In the genomic region with DNA sequence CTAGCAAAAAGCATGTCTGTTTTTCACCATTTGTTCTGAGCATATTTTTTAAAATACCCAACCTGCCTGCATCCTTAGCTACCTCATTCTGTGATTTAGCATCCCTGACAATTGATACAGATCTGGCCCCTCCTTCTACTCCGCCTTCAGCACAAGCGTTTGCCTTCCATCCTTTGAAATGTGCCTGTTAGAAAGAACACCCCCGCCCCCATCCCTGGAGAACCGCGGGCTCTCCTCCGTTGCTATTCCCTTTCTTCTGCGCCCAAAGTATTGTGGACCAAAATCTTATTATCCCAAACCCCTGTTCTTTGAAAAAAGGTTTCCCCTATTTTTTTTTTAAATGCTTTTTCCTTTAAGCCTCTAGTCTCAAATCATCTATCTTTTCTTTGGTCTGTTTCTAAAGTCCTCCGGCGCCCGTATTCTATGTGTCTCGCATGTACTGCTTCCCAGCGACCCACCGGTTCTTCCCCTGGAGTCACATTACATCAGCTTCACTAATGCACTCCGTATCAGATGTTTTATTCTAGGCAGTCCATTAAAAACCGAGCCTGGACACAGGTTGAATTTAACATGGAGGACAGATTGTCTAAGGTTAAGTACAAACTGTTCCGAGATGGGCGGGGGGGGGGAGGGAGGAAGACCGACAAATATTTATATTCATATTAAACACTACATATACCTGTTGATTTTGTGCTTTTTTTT, we compare ENCODE assay signal across 8 mouse cellular contexts. TPM values are rescaled to one million over a fixed set of nuclear protein-coding genes. Genes with fewer than 3 reads are reported as not detected.
DNase-seq lines count a peak whose midpoint lies in the region; ATAC-seq lines count a peak whose summit lies in the region.

No protein-coding gene starts in this region.

- H3K4me1 ChIP-seq in embryonic facial prominence, embryonic 11.5 days (ENCODE audit: control insufficient read depth, insufficient read depth, low read length) = no peaks in the 10 kb centered on the region; the same call in none of the 2 replicates
- H3K4me1 ChIP-seq in midbrain, embryonic 14.5 days (ENCODE audit: control insufficient read depth, insufficient read depth, low read length) = peaks cover 28% of the 10 kb centered on the region

- no peaks in the 10 kb centered on the region for H3K9me3 ChIP-seq in embryonic facial prominence, embryonic 11.5 days (replicated peaks; ENCODE audit: control insufficient read depth, low read length)
- H3K9me3 ChIP-seq in midbrain, embryonic 14.5 days (ENCODE audit: control insufficient read depth, low read length) = no peaks in the 10 kb centered on the region

- H3K9ac ChIP-seq in embryonic facial prominence, embryonic 11.5 days (replicated peaks; ENCODE audit: low read length) = no peak overlapping the region
- H3K9ac ChIP-seq in midbrain, embryonic 14.5 days (replicated peaks; ENCODE audit: low read length) = peak overlapping the region; percentile 95; the same call in 1 of the 2 replicates

- peak overlapping the region; percentile 99 for H3K4me2 ChIP-seq in embryonic facial prominence, embryonic 11.5 days (ENCODE audit: low read depth, low read length)
- peak overlapping the region; percentile 81 for H3K4me2 ChIP-seq in midbrain, embryonic 14.5 days (ENCODE audit: low read length)

- no peak; the same call in 1 of the 2 replicates for ATAC-seq in embryonic facial prominence, embryonic 11.5 days (replicated peaks; ENCODE audit: insufficient number of reproducible peaks, low FRiP score, low TSS enrichment, low read depth)
- ATAC-seq in midbrain, embryonic 14.5 days (ENCODE audit: low FRiP score, low TSS enrichment) = no peak; the same call in 1 of the 2 replicates

- under 1% methylated on average over 18 of the region's 18 CpGs for WGBS in embryonic facial prominence, embryonic 11.5 days
- WGBS in midbrain, embryonic 14.5 days = under 1% methylated on average over 18 of the region's 18 CpGs

- peaks cover 7% of the 10 kb centered on the region; the same call in 1 of the 2 replicates for H3K27me3 ChIP-seq in embryonic facial prominence, embryonic 11.5 days (ENCODE audit: control insufficient read depth, insufficient read depth, low read length)
- no peaks in the 10 kb centered on the region for H3K27me3 ChIP-seq in midbrain, embryonic 14.5 days (ENCODE audit: control insufficient read depth, insufficient read depth, low read length)

- no peaks in the 10 kb centered on the region for H3K36me3 ChIP-seq in embryonic facial prominence, embryonic 11.5 days (replicated peaks; ENCODE audit: control insufficient read depth, insufficient read depth, low read depth, low read length)
- peaks cover 7% of the 10 kb centered on the region for H3K36me3 ChIP-seq in midbrain, embryonic 14.5 days (ENCODE audit: control insufficient read depth, insufficient read depth, low read length)

- no peak overlapping the region for H3K27ac ChIP-seq in embryonic facial prominence, embryonic 11.5 days (replicated peaks; ENCODE audit: low read depth, low read length)
- peak overlapping the region; percentile 83 for H3K27ac ChIP-seq in midbrain, embryonic 14.5 days (replicated peaks; ENCODE audit: low read depth, low read length)

- peak; percentile 58 to 70 for DNase-seq in left cerebral cortex, adult 18-20 months (ENCODE audit: low spot score in 2 of 2)
- no peak for DNase-seq in left cerebral cortex, adult 11 months (ENCODE audit: low spot score)
- peak; percentile 46 for DNase-seq in embryonic facial prominence, embryonic 11.5 days (ENCODE audit: low spot score)
- peak; percentile 54 to 70 for DNase-seq in layer of hippocampus, adult 18-20 months (ENCODE audit: low spot score in 2 of 2)
- peak; percentile 77 for DNase-seq in midbrain, embryonic 14.5 days
- no peak for DNase-seq in urinary bladder, postnatal 25 days (ENCODE audit: low spot score)
- DNase-seq in adrenal gland, postnatal 25 days = no peak
- DNase-seq in urinary bladder, adult 18-20 months (ENCODE audit: low spot score in 2 of 2) = no peak

- 0 out of 2 replicates have a peak overlapping the region, but pooled peaks have one; percentile 0 for H3K4me3 ChIP-seq in embryonic facial prominence, embryonic 11.5 days (ENCODE audit: low read depth, low read length)
- H3K4me3 ChIP-seq in midbrain, embryonic 14.5 days (replicated peaks; ENCODE audit: low read depth, low read length) = peak overlapping the region; percentile 87

RNA-seq across cellular contexts. Expression of gene Uchl1, which starts 0.6 kb away (rescaled TPM):
- 100 to 1,000 TPM; 871 to 967 TPM for total RNA-seq in left cerebral cortex, adult 18-20 months (2021)
- polyA plus RNA-seq in embryonic facial prominence, embryonic 11.5 days (2014; fragmentation: Nextera tagmentation; extraction: Ambion mirVana) = 181 and 212 TPM in 2 replicates
- total RNA-seq in layer of hippocampus, adult 18-20 months (2021) = 100 to 1,000 TPM; 839 to 868 TPM
- 1,445 and 1,876 TPM in 2 replicates for polyA plus RNA-seq in midbrain, embryonic 14.5 days (2014; fragmentation: Nextera tagmentation; extraction: Ambion mirVana)
- total RNA-seq in adrenal gland, postnatal 25 days (2021) = 56.6 and 75.0 TPM in 2 replicates

RNA-seq across cellular contexts. Expression of gene Apbb2, which starts 56.8 kb away (rescaled TPM):
- total RNA-seq in left cerebral cortex, adult 18-20 months (2021) = 10 to 100 TPM; 58.6 to 65.9 TPM
- polyA plus RNA-seq in embryonic facial prominence, embryonic 11.5 days (2014; fragmentation: Nextera tagmentation; extraction: Ambion mirVana) = 27.8 and 33.5 TPM in 2 replicates
- total RNA-seq in layer of hippocampus, adult 18-20 months (2021) = 10 to 100 TPM; 55.9 to 59.5 TPM
- 99.9 and 116 TPM in 2 replicates for polyA plus RNA-seq in midbrain, embryonic 14.5 days (2014; fragmentation: Nextera tagmentation; extraction: Ambion mirVana)
- total RNA-seq in adrenal gland, postnatal 25 days (2021) = 80.6 and 88.3 TPM in 2 replicates

Comparison
In these comparisons a context has a peak if more than half of its experiments do, and no peak if none do; other contexts are left out.
1. DNase-seq: peak in left cerebral cortex, adult 18-20 months (2 of 2), embryonic facial prominence, embryonic 11.5 days (single experiment), layer of hippocampus, adult 18-20 months (2 of 2) and midbrain, embryonic 14.5 days (single experiment); none in left cerebral cortex, adult 11 months (single experiment), urinary bladder, postnatal 25 days (single experiment), adrenal gland, postnatal 25 days (single experiment) and urinary bladder, adult 18-20 months (0 of 2).
2. RNA of gene Uchl1, which starts 0.6 kb away (total RNA-seq): 871 to 967 TPM in left cerebral cortex, adult 18-20 months and 839 to 868 TPM in layer of hippocampus, adult 18-20 months; 56.6 to 75.0 TPM in adrenal gland, postnatal 25 days; every median in the first group is over 10 times any median in the second.